Mouse (Mus musculus) cortical plate, adult 2 months (tissue): ENCODE results near the gene Senp2. TPM values are rescaled to one million over a fixed set of nuclear protein-coding genes. Genes with fewer than 3 reads are reported as not detected.
"Not testable (repeated sequence)": the region's sequence is repeated elsewhere in the genome, so short reads cannot be mapped to it uniquely, and the experiment has no call there.

Experiments
- H3K27ac ChIP-seq: fragments of 200-500 bp; 2 replicates; pipeline ENCODE4 v1.5.1; 2012; ENCODE audit warnings: low read length, control low read depth, inconsistent platforms; ENCODE audit not compliant: insufficient read depth
- H3K4me1 ChIP-seq: fragments of 200-500 bp; 2 replicates; pipeline ENCODE4 v1.6.1; 2011; ENCODE audit warnings: low read length; ENCODE audit not compliant: control insufficient read depth, insufficient read depth
- H3K4me3 ChIP-seq: fragments of 200-500 bp; 2 replicates; pipeline ENCODE4 v1.5.1; 2011; ENCODE audit warnings: mild to moderate bottlenecking, low read length, control low read depth; ENCODE audit not compliant: insufficient read depth
- CTCF ChIP-seq: fragments of 200-500 bp; IDR thresholded peaks from 2 replicates; pipeline ENCODE4 v1.5.1; 2011; ENCODE audit warnings: mild to moderate bottlenecking, control low read depth, low read length; ENCODE audit not compliant: insufficient read depth; ENCODE audit errors: extremely low read depth
- POLR2A ChIP-seq: fragments of 200-500 bp; IDR thresholded peaks from 2 replicates; pipeline ENCODE4 v1.6.1; 2011; ENCODE audit warnings: mild to moderate bottlenecking, low read length, control low read depth; ENCODE audit not compliant: insufficient read depth; ENCODE audit errors: extremely low read depth
- polyA plus RNA-seq: library from polyadenylated mRNA; depleted of rRNA; stranded (reverse); fragments of >200 nt; gene quantifications from 2 replicates; pipeline ENCODE4 v1.2.3, GENCODE M21; 2012

Senp2 gene
- polyA plus RNA-seq, 1 experiment, result 61.0 TPM

GRCm38 (mm10) chr16:21986191-21986590 lies 23.1 kb upstream of the Senp2 start:
- TF ChIP-seq POLR2A (no peak), CTCF (no peak)
- H3K27ac ChIP-seq, result no peak overlapping the region
- H3K4me3 ChIP-seq, result no peak overlapping the region
- H3K4me1 ChIP-seq, result no peaks in the 10 kb centered on the region

DNA sequence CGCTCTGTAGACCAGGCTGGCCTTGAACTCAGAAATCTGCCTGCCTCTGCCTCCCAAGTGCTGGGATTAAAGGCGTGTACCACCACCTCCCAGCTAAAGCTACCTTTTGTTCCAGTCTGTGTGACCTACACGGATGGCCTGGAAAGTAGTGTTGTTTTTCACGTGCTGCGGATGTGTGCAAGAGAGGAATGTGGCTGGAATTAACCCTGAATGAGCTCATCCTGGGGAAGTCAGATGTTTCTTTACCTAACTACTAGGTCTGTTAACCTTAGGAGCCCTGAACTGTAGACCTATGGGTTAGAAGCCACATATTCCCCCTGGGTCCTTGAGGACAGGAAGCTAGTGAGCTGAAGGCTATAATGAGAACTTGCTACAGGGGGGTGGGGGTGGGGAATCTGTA lies 21.3 kb upstream of the Senp2 start:
- Histone ChIP-seq H3K27ac (no peak overlapping the region), H3K4me3 (no peak overlapping the region), H3K4me1 (no peaks in the 10 kb centered on the region)
- TF ChIP-seq CTCF, result no peak
- no peak for TF ChIP-seq POLR2A

DNA sequence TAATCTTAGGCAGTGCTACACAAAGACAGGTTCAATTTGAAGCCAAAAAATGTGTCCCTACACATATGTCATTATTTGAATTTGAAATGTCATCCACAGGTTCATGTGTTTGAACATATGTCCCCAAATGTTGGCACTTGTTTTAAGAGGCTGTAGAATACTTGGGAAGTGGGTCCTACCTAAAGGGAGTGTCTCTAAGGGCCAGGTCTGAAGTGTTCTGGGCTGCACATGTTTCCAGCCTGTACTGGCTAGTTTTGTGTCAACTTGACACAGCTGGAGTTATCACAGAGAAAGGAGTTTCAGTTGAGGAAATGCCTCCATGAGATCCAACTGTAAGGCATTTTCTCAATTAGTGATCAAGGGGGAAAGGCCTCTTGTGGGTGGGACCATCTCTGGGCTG lies 18.4 kb upstream of the Senp2 start:
- H3K27ac ChIP-seq, H3K4me3 ChIP-seq, H3K4me1 ChIP-seq: not testable (repeated sequence)

DNA sequence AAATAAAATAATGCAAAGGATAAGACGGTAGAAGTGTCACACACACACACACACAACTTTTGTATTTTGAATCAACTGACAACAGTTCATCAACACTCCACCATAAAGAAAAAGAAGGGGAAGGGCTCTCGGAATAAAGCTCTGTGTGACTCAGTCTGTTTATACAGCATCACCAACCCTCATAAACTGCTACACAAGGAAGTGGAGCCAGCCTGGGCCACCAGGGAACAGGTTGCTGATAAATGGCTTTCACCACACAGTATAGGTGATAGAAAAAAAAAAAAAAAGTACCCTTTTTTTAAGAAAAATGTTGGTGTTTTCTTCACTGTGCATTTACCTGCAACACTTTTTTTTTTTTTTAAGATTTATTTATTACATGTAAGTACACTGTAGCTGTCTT lies 17.5 kb upstream of the Senp2 start:
- Histone ChIP-seq H3K4me3 (no peak overlapping the region), H3K4me1 (no peaks in the 10 kb centered on the region), H3K27ac (no peak overlapping the region)
- no peak for TF ChIP-seq CTCF
- TF ChIP-seq POLR2A, result no peak

DNA sequence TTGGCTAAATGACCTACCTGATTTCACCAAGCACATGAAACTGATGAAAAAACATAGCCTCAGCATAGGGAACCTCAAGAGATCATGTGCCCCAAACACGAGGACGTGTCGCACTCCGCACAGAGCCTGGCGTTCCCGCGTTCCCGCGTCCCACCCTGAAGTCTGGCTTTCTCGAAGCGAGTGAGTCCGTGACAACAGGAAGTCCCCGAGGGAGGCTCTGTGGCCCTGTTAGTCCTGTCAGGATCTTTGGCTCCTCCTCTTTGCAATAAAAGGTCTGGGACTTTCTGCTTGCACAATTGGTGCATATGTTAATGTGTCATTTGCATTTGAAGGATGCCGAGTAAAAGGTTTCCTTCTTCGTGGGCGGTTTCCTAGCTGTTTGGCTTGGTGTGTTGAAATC lies 14.0 kb upstream of the Senp2 start, which contains the start of gene Liph:
TSS of gene Liph (minus strand) at position 360 of the 400 bp plus-strand sequence.
- TF ChIP-seq POLR2A (no peak), CTCF (no peak)
- Histone ChIP-seq H3K4me1 (no peaks in the 10 kb centered on the region; the same call in 1 of the 2 replicates), H3K27ac (no peak within 1 kb of the TSS), H3K4me3 (no peak within 1 kb of the TSS)

- H3K4me1 ChIP-seq, result no peaks in the 10 kb centered on the region; the same call in 1 of the 2 replicates
- H3K4me3 ChIP-seq, result no peak overlapping the region
- no peak for TF ChIP-seq POLR2A
- TF ChIP-seq CTCF, result no peak
- no peak overlapping the region for H3K27ac ChIP-seq
Measured at GRCm38 (mm10) chr16:21996402-21996801, 12.9 kb upstream of the Senp2 start.

DNA sequence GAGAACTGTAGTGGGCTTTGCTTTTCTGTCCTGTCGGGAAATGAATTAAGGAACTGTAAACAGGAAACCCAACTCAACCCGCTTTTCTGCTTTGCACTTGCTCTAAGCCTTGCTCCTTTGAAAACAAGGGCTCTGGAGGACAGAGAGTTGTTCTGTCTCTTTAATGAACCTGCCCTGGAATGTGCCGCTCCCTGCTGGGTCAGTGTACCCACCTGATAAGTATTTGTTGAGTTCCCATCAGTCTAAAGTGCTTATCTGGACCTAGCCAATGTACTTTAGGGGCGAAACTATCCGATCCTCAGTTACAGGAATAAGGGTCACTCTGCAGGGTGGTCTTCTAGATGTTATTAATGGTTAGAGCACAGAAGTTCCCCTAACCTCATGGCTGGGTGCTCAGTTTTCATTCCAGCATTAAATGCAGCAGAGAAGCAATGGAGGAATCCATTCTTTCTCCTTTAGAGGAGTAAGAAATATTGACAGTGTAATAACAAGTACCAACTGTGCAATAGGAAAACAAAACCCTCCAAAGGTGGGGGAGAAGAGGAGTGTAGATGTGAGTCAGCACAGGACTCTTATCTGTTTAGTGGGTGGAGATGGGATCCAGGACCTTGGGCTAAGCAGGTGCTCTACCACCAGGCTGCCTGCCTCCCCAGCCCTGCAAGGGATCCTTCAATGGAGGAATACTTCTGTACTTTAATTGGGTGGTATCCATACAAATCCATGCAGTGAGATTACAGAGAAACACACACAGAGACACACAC lies 12.2 kb upstream of the Senp2 start:
- no peak for TF ChIP-seq CTCF
- no peak for TF ChIP-seq POLR2A
- Histone ChIP-seq H3K27ac (no peak overlapping the region), H3K4me1 (no peaks in the 10 kb centered on the region; the same call in 1 of the 2 replicates), H3K4me3 (no peak overlapping the region)

- Histone ChIP-seq H3K4me3 (no peak overlapping the region), H3K4me1 (no peaks in the 10 kb centered on the region; the same call in 1 of the 2 replicates), H3K27ac (no peak overlapping the region)
- no peak for TF ChIP-seq CTCF
- TF ChIP-seq POLR2A, result no peak
Measured at GRCm38 (mm10) chr16:21998061-21998460, 11.2 kb upstream of the Senp2 start.

DNA sequence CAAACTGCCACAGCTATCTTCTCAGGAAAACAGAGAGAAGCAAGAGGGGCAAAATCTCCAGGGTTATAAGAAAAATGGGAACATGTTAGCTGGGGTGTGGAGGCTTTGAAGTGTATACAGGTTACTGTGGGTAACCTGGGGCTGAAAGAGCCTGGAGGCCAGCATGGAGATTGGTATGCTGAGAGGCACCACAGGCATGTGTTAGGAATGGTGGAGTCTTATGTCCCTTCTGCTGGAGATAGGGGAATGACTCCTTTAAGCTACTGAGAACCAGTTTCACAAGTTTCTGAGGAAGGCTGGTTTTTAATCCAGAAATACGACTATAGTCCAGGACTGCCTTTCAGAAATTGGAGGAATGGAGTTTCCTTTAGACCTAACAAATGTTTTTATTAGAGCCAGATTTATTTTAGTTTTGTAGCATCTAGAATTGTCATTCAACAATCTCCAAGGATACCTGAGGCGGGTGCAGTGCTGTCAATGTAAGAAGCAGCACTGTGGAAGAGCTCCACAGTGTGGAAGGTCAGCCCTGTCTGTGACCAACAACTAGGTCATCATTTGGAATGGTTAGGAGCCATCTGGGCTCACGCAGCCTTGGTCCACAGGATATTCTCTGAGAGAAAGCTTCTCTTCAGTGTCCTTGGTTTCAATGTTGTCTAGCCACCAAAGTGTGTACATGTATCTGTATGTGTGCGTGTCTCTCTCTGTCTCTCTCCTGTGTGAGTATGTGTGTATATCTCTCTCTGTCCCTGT lies 9.2 kb upstream of the Senp2 start:
- TF ChIP-seq CTCF, result no peak
- TF ChIP-seq POLR2A, result no peak
- H3K4me3 ChIP-seq, result no peak overlapping the region
- H3K4me1 ChIP-seq, result no peaks in the 10 kb centered on the region; the same call in 1 of the 2 replicates
- no peak overlapping the region for H3K27ac ChIP-seq

DNA sequence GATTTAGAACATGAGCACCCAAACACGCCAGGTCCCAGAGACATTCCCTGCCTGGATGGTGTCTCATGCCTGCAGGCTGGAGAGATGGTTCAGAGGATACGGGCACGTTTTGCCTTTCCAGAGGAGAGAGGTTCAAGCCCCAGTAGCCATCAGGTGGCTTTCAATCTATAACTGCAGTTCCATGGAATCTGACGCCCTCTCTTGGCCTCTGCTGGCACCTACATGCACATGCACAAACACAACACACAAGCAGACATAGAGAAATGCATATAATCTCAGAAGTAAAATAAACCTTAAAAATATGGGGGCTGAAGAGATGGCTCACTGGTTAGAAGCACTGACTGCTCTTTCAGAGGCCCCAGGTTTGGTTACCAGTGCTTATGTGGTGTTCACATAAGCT lies 8.1 kb upstream of the Senp2 start:
- Histone ChIP-seq H3K27ac (no peak overlapping the region), H3K4me1 (no peaks in the 10 kb centered on the region; the same call in 1 of the 2 replicates), H3K4me3 (no peak overlapping the region)
- TF ChIP-seq CTCF (0 out of 2 replicates have a peak, but pooled peaks have one; percentile 13), POLR2A (no peak)
